Mouse (Mus musculus): ENCODE measurements around the gene Defb22. TPM values are rescaled to one million over a fixed set of nuclear protein-coding genes. Genes with fewer than 3 reads are reported as not detected.

The Defb22 gene
- polyA plus RNA-seq, 1 experiment from 2014 or later = not detected

DNA sequence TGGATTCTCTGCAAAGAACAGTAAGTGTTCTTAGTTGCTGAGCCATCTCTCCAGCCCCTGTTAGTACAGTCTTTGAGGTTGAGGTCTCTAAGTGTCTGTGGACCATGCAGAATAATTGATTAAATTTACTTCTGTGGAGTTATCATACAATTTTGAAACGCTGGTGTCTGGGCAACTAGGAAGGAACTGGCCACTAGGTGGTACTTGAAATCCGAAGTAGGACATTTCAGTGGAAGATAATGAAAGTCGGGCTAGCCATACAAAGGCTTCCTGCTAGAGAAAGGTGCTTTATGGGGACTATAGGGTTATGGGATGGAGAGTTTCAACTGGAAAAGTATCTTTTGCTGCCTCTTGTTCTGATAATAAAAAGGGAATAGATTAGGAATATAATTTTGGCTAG is 17.5 kb downstream of the Defb22 start:
- H3K9me3 ChIP-seq = no peaks in the 10 kb centered on the region
- ATAC-seq (ENCODE audit: low FRiP score) = no peak
- H3K27me3 ChIP-seq = no peaks in the 10 kb centered on the region
- 37% methylated on average over 3 of the region's 3 CpGs for WGBS
- no peak overlapping the region for H3K27ac ChIP-seq
- H3K4me2 ChIP-seq = no peak overlapping the region
- H3K4me1 ChIP-seq = no peaks in the 10 kb centered on the region
- H3K36me3 ChIP-seq (replicated peaks) = no peaks in the 10 kb centered on the region
- H3K9ac ChIP-seq = no peak overlapping the region
- no peak overlapping the region for H3K4me3 ChIP-seq (replicated peaks)

DNA sequence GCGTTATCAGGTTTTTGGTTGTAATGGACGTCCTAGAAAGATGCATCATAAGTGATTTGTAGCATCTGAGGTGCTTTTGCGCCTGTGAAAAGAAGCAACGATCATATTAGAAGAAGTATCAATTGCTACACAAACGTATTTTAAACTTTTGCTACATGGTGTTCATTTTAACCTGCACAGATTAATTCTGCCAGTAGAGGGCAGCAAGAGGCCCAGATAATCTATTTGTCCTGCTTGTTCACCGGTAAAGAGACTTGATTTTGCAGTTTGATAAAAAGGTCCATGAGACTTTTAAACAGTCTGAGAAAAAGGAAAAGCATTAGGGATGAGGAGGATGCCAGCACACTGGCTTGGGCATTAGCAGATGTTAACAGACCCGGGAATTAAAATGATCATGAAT is 19.0 kb downstream of the Defb22 start:
- Histone ChIP-seq H3K4me1 (no peaks in the 10 kb centered on the region), H3K4me3 (replicated peaks) (no peak overlapping the region), H3K27me3 (no peaks in the 10 kb centered on the region), H3K27ac (no peak overlapping the region), H3K36me3 (replicated peaks) (no peaks in the 10 kb centered on the region), H3K4me2 (no peak overlapping the region), H3K9ac (no peak overlapping the region), H3K9me3 (no peaks in the 10 kb centered on the region)
- no peak for ATAC-seq (ENCODE audit: low FRiP score)
- WGBS = 34% methylated on average over 7 of the region's 7 CpGs

DNA sequence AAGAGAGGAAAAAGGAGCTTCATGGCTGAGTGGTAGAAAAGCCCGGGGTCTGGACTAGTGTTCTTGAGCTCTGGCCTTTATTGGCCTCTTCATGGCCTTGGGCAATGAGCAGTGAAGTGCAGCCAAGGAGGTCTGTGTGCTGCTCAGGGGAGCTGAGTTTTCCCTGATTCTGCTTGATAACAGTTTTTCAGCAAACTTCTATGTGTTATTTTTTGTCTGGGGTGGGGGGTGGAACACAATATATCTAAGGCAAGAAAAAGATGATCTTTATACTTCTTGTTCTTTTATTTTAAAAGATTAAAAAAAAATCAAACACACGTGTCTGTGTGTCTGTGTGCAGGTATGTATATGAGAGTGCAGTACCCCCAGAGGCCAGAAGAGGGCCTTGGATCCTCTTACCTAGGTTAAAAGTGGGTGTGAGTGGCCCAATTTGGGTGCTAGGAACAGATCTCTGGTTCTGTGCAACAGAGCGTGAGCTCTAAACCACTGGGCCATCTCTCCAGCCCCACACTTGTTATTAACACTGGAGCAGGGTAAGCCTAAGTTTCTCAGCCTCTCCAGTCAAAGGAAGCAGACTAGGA is 25.3 kb downstream of the Defb22 start, which contains the start of gene Defb23:
Gene Defb23, minus strand, starts transcription at position 51 of the 581 bp plus-strand sequence.
- H3K9ac ChIP-seq = no peak within 1 kb of the TSS
- no peaks in the 10 kb centered on the region for H3K27me3 ChIP-seq
- WGBS = 87% methylated on average over 3 of the region's 3 CpGs
- H3K27ac ChIP-seq = no peak within 1 kb of the TSS
- no peaks in the 10 kb centered on the region for H3K4me1 ChIP-seq
- no peak within 1 kb of the TSS for H3K4me3 ChIP-seq (replicated peaks)
- H3K9me3 ChIP-seq = peaks cover 3% of the 10 kb centered on the region; the same call in 1 of the 2 replicates
- H3K36me3 ChIP-seq (replicated peaks) = no peaks in the 10 kb centered on the region
- H3K4me2 ChIP-seq = no peak within 1 kb of the TSS
- ATAC-seq (ENCODE audit: low FRiP score) = no peak

DNA sequence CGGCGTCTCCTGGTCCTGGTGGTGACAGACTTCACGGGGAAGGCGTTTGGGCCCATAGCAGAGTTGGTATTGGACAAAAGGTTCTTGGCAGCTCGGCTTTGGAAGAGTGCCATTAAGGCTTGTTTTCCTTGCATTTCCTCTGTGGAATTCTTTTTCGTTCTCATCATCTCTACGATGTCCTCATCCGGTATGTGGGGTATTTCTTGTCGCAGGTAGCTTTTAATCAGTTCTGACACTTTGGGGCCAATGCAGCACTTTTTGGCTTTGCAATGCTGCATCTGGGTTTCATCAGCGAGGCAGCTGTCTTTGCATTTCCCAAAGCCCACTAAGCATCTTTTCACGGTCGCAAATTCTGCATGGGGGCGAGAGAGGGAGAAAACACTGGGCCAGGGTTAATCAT is 30.7 kb downstream of the Defb22 start:
- Histone ChIP-seq H3K27me3 (no peaks in the 10 kb centered on the region), H3K4me2 (no peak overlapping the region), H3K4me1 (no peaks in the 10 kb centered on the region), H3K9ac (no peak overlapping the region), H3K27ac (no peak overlapping the region), H3K4me3 (replicated peaks) (no peak overlapping the region), H3K36me3 (replicated peaks) (no peaks in the 10 kb centered on the region), H3K9me3 (no peaks in the 10 kb centered on the region; the same call in 1 of the 2 replicates)
- 77% methylated on average over 13 of the region's 13 CpGs for WGBS
- no peak for ATAC-seq (ENCODE audit: low FRiP score)

DNA sequence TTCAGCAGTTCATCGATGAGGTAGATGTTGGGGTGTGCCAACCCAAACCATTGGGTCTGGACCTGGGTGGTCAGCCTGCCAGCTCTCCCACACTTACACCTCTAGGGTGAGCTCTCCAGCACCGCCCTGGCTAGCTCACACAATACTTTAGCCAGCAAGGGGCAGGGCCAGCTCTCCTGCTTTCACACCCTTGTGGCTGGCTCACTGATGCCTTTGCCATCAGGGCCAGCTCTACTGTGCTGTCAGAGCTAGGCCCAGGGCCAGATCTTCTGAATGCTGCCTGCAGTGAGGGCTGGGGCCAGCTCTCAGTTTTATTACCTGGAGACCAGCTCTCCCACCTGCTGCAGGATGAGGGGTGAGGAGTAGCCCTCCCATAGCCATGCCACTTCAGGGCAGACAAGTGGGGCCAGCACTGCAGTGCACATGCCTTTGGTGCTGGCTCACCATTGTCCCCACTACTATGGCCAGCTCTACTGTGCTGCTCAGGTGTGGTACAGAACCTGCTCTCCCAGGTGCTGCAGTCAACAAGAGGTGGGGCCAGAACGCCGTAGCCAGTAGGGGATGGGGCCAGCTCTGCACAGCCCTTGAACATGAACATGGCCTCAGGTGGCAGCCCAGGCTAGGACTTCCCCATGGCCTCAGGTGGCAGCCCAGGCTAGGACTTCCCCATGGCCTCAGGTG is 37.7 kb downstream of the Defb22 start:
- Histone ChIP-seq H3K36me3 (replicated peaks) (no peaks in the 10 kb centered on the region), H3K4me1 (no peaks in the 10 kb centered on the region), H3K27me3 (no peaks in the 10 kb centered on the region), H3K9me3 (no peaks in the 10 kb centered on the region), H3K4me3 (replicated peaks) (no peak overlapping the region), H3K9ac (no peak overlapping the region), H3K4me2 (no peak overlapping the region), H3K27ac (no peak overlapping the region)
- 72% methylated on average over 4 of the region's 4 CpGs for WGBS
- no peak for ATAC-seq (ENCODE audit: low FRiP score)

DNA sequence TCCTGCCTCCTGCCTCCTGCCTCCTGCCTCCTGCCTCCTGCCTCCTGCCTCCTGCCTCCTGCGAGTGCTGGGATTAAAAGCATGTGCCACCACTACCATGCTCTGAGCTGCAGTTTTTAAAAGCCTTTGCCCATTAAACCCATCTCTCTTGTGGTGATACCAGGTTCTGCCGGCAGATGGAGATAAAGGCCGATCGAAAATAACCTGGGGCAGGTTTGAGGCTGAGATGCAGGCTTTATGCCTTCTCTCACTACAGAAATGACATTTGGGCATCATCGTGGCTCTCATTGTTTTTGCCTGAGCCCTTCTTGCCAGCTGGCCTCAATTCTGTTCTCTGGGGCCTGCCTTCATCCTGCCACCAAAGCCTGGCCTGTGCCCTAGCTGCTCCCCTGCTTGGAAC is 39.7 kb downstream of the Defb22 start:
- no peaks in the 10 kb centered on the region for H3K36me3 ChIP-seq (replicated peaks)
- no peak for ATAC-seq (ENCODE audit: low FRiP score)
- no peak overlapping the region for H3K9ac ChIP-seq
- no peaks in the 10 kb centered on the region for H3K4me1 ChIP-seq
- H3K4me3 ChIP-seq (replicated peaks) = no peak overlapping the region
- WGBS = 2% methylated on average over 5 of the region's 5 CpGs
- no peaks in the 10 kb centered on the region for H3K27me3 ChIP-seq
- no peak overlapping the region for H3K4me2 ChIP-seq
- no peaks in the 10 kb centered on the region for H3K9me3 ChIP-seq
- H3K27ac ChIP-seq = no peak overlapping the region

DNA sequence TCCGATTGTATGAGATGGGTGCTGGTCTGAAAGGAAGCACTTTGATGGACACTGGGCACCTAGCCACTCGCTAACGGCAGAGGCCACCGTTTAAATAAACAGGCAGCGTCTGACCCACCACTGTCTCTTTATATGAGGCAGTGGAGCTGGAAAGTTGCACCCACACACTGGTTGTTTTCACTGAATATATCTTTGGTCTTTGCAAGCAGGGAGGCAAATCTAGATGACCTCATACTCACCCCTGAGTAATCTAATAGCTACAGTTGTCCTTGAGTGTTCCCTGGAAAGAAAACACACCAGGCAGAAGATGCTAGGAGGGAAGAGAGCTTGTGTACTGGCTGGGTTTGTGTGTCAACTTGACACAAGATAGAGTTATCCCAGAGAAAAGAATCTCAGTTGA is 42.5 kb downstream of the Defb22 start:
- Histone ChIP-seq H3K4me1 (no peaks in the 10 kb centered on the region), H3K9me3 (no peaks in the 10 kb centered on the region), H3K4me3 (replicated peaks) (no peak overlapping the region), H3K4me2 (no peak overlapping the region), H3K9ac (no peak overlapping the region), H3K36me3 (replicated peaks) (no peaks in the 10 kb centered on the region), H3K27me3 (no peaks in the 10 kb centered on the region), H3K27ac (no peak overlapping the region)
- 59% methylated on average over 5 of the region's 5 CpGs for WGBS
- ATAC-seq (ENCODE audit: low FRiP score) = no peak

DNA sequence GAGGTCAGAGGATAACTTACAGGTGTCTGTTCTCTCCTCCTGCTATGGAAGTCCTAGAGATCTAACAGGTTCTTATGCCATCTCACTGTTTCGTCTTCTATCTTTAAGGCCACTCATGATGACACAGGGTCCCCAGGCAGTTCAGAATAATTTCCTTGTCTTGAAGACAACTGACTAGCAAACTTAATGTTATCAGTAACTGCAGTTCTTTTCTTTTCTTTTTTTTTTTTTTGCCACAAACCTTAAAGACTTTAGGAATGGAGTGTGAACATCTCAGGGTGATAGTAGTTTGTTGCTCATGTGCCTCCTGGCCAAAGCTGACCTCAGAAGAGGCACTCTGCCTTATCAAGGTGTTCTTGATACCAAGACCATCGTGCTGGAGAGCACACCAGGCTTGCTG is 43.3 kb downstream of the Defb22 start:
- Histone ChIP-seq H3K4me2 (no peak overlapping the region), H3K27me3 (no peaks in the 10 kb centered on the region), H3K4me1 (no peaks in the 10 kb centered on the region), H3K9ac (no peak overlapping the region), H3K4me3 (replicated peaks) (no peak overlapping the region), H3K27ac (no peak overlapping the region), H3K9me3 (no peaks in the 10 kb centered on the region), H3K36me3 (replicated peaks) (no peaks in the 10 kb centered on the region)
- 66% methylated on average over 2 of the region's 2 CpGs for WGBS
- ATAC-seq (ENCODE audit: low FRiP score) = no peak

DNA sequence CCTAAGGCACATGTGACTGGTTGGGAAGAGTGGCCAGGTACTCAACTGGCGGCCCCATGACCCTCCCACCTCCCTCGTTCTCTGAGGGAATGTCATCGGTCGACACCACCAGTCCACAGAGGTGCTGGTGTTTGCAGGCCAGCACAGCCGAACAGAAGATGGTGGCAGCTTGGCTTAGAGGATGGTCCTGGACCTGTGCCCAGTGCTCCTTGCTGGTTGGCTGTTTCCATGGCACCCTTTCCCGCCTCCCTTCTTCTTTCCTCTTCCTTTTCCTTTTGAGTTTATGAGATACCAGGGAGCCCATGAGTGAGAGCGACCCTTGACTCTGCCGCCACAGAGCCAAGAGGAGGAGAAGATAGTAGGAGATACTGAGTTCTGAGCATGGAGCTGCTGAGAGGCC is 46.7 kb downstream of the Defb22 start:
- no peak overlapping the region for H3K4me2 ChIP-seq
- 85% methylated on average over 8 of the region's 8 CpGs for WGBS

DNA sequence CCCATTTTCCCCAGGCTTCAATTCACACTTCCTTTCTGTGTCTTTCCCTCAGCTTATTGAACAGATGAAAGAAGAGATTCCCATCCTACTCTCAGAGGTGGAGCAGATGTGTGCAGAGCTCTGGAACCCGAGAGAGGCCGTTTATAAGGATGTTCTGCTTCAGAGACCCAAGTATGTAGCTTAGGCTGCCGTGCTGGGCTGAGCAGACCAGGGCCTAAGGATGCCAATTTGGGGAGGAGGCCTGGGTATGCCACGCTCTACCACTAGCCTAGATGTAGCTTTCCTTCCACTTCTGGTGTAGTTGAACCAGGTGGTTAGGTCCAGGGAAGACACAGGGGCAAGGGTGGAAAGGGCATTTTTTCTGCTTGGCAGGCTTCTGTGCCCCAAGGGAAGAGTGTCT is 47.6 kb downstream of the Defb22 start:
- H3K36me3 ChIP-seq (replicated peaks) = no peaks in the 10 kb centered on the region
- H3K9ac ChIP-seq = no peak overlapping the region
- no peak for ATAC-seq (ENCODE audit: low FRiP score)
- no peaks in the 10 kb centered on the region for H3K9me3 ChIP-seq
- H3K4me2 ChIP-seq = no peak overlapping the region
- no peak overlapping the region for H3K4me3 ChIP-seq (replicated peaks)
- 81% methylated on average over 4 of the region's 4 CpGs for WGBS
- no peak overlapping the region for H3K27ac ChIP-seq
- H3K4me1 ChIP-seq = peaks cover 1% of the 10 kb centered on the region
- no peaks in the 10 kb centered on the region for H3K27me3 ChIP-seq

More for the DNA sequence above, 46.7 kb downstream of the Defb22 start:
- no peaks in the 10 kb centered on the region for H3K36me3 ChIP-seq (replicated peaks)
- H3K4me1 ChIP-seq = no peaks in the 10 kb centered on the region
- no peak overlapping the region for H3K27ac ChIP-seq
- no peak overlapping the region for H3K4me3 ChIP-seq (replicated peaks)
- ATAC-seq (ENCODE audit: low FRiP score) = no peak
- H3K27me3 ChIP-seq = no peaks in the 10 kb centered on the region
- no peaks in the 10 kb centered on the region for H3K9me3 ChIP-seq
- H3K9ac ChIP-seq = no peak overlapping the region

DNA sequence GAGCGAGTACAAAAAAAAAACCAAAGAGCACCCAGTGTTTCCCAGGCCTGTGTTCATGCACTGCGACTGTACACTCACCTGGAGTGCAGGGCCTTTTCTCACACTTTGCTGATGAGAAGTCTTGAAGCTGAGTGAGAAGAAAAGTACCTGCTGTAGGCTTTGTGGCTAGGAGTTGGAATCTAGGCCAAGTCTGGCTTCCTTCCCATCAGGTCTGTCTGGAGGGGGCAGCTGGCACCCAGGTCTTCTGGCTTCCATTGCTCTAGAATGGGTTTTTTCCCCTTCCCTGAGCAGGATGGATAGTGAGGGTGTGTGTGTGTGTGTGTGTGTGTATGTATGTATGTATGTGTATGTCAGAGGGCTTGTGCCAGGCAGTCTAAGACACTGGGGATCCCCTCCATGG is 50.1 kb downstream of the Defb22 start:
- Histone ChIP-seq H3K4me3 (replicated peaks) (no peak overlapping the region), H3K27me3 (no peaks in the 10 kb centered on the region; the same call in 1 of the 2 replicates), H3K9me3 (no peaks in the 10 kb centered on the region), H3K4me1 (peaks cover 10% of the 10 kb centered on the region), H3K36me3 (replicated peaks) (no peaks in the 10 kb centered on the region), H3K4me2 (no peak overlapping the region), H3K9ac (no peak overlapping the region), H3K27ac (no peak overlapping the region)
- no peak for ATAC-seq (ENCODE audit: low FRiP score)
- WGBS = 89% methylated on average over 2 of the region's 2 CpGs

DNA sequence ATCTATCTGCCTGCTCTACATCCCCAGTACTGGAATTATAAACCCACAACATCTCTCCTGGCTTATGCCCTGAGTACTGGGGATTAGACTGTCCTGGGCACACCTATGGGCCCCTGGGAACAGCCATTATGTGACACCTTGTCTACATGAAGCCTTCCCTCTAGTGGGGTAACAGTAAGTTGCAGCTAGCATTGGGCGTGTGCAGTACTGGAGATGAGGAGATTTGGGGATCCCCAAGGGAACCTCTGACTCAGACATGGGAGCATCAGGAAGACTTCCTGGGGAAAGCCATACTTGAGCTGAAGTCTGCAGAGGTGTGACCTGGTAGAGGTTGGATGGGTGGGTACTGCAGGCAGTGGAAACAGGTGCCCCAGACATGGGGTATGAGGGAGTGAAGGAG is 51.0 kb downstream of the Defb22 start:
- Histone ChIP-seq H3K4me1 (peaks cover 10% of the 10 kb centered on the region), H3K9me3 (no peaks in the 10 kb centered on the region), H3K36me3 (replicated peaks) (no peaks in the 10 kb centered on the region), H3K9ac (no peak overlapping the region), H3K27me3 (no peaks in the 10 kb centered on the region; the same call in 1 of the 2 replicates), H3K27ac (no peak overlapping the region), H3K4me2 (no peak overlapping the region), H3K4me3 (replicated peaks) (no peak overlapping the region)
- WGBS = 46% methylated on average over 1 of the region's 1 CpGs
- no peak for ATAC-seq (ENCODE audit: low FRiP score)
